Mouse (Mus musculus) lung, embryonic 14.5 days (tissue): ENCODE data around the gene Prnp. TPM values are rescaled to one million over a fixed set of nuclear protein-coding genes. Genes with fewer than 3 reads are reported as not detected.

ENCODE experiments used
- ATAC-seq: fragments of 200-750 bp; cut with Nextera tagmentation; 2 replicates; pipeline ENCODE4 v1.8.0; 2017; ENCODE audit warnings: mild to moderate bottlenecking, moderate TSS enrichment, moderate library complexity; ENCODE audit not compliant: insufficient read depth
- DNase-seq: peaks from one replicate; pipeline ENCODE4 v3.0.0-alpha.2; 2015
- H3K27ac ChIP-seq: fragments of 300-500 bp; sonication (generic); 2 replicates; pipeline ENCODE4 v1.5.1; 2014; ENCODE audit warnings: low read depth, mild to moderate bottlenecking, moderate library complexity
- H3K27me3 ChIP-seq: fragments of 300-500 bp; sonication (generic); 2 replicates; pipeline ENCODE4 v1.6.1; 2014; ENCODE audit warnings: low read length, control low read depth; ENCODE audit not compliant: insufficient read depth
- H3K36me3 ChIP-seq: fragments of 300-500 bp; sonication (generic); 2 replicates; pipeline ENCODE4 v1.6.1; 2014; ENCODE audit warnings: control low read depth; ENCODE audit not compliant: insufficient read depth
- H3K4me1 ChIP-seq: fragments of 300-500 bp; sonication (generic); 2 replicates; pipeline ENCODE4 v1.6.1; 2014; ENCODE audit warnings: antibody characterized with exemption, control low read depth; ENCODE audit not compliant: insufficient read depth
- H3K4me2 ChIP-seq: fragments of 300-500 bp; sonication (generic); 2 replicates; pipeline ENCODE4 v1.6.1; 2014; ENCODE audit warnings: mild to moderate bottlenecking
- H3K4me3 ChIP-seq: fragments of 300-500 bp; sonication (generic); 2 replicates; pipeline ENCODE4 v1.5.1; 2014; ENCODE audit warnings: low read depth, low read length
- H3K9ac ChIP-seq: fragments of 300-500 bp; sonication (generic); 2 replicates; pipeline ENCODE4 v1.6.1; 2014
- H3K9me3 ChIP-seq: fragments of 300-500 bp; sonication (generic); 2 replicates; pipeline ENCODE4 v1.6.1; 2016; ENCODE audit warnings: low read depth, low read length, control low read depth
- CTCF ChIP-seq: IDR thresholded peaks from 2 replicates; pipeline ENCODE4 v1.5.1; 2016; ENCODE audit warnings: antibody characterized with exemption, low read depth
- WGBS: fragments of 180-500 bp; shearing (Covaris S2); extraction: QIAGEN DNeasy Blood & Tissue Kit; methylation state at CpG from one replicate; pipeline ENCODE4 v1.1.7; 2014; 5-methylcytosine and 5-hydroxymethylcytosine counted together
- polyA plus RNA-seq: library from polyadenylated mRNA; unstranded; fragments of >200 nt; fragmentation: Nextera tagmentation; extraction: Ambion mirVana; gene quantifications from 2 replicates; pipeline ENCODE4 v1.2.1, GENCODE M21; 2014

Gene Prnp
- polyA plus RNA-seq, 1 experiment from 2014 or later: 32.8 TPM

DNA sequence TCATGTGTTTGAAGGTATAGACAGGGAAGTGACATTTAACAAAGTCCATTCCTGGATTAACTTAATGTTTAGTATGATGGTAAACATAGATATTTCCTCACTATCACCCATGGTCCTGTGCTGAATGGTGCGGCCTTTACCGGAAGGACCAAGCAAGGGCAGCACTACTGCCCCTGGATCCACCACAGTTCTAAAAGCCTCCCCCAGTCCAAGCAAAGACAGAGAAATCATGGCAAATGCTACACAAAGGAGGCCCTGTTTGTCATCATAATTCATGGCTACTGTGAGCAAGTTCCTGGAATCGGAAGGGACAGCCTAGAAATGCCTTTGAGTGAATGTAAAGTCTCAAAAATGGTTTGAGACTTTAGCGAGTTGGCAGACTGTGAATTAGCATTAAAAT, 13.7 kb upstream of the Prnp start:
- DNase-seq (no peak), ATAC-seq (no peak)
- 90% methylated on average over 4 of the region's 4 CpGs for WGBS
- no peaks in the 10 kb centered on the region for H3K9me3 ChIP-seq
- H3K27ac ChIP-seq: no peak overlapping the region
- no peak overlapping the region for H3K4me3 ChIP-seq
- no peaks in the 10 kb centered on the region for H3K36me3 ChIP-seq
- H3K4me1 ChIP-seq: no peaks in the 10 kb centered on the region
- no peak for TF ChIP-seq CTCF
- no peak overlapping the region for H3K9ac ChIP-seq
- H3K27me3 ChIP-seq: no peaks in the 10 kb centered on the region
- H3K4me2 ChIP-seq: no peak overlapping the region

- Histone ChIP-seq H3K4me2 (no peak overlapping the region), H3K4me1 (no peaks in the 10 kb centered on the region), H3K36me3 (no peaks in the 10 kb centered on the region), H3K9me3 (no peaks in the 10 kb centered on the region), H3K4me3 (no peak overlapping the region), H3K27me3 (no peaks in the 10 kb centered on the region), H3K27ac (no peak overlapping the region), H3K9ac (no peak overlapping the region)
- TF ChIP-seq CTCF: no peak
- DNase-seq (no peak), ATAC-seq (no peak)
- 84% methylated on average over 12 of the region's 12 CpGs for WGBS
Measured at GRCm38 (mm10) chr2:131897336-131898109, 12.2 kb upstream of the Prnp start.

DNA sequence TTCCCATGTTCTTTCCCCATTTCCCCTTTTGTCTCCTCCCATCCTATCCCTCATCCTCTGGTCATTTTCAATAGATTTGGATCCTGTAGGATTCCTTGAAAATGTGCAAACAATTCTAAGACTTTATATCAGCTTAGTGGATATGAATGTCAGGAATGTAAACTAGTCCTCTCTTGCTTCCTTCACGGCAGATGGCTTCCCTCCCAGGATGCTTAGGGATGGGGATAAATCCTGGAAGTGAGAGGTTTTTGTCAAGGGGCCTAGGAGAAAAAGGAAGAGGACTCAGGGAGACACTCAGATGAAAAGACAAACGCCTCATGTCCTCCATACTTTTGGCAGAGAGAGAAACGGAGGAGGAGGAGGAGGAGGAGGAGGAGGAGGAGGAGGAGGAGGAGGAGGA, 7.3 kb upstream of the Prnp start:
- Histone ChIP-seq H3K9me3 (no peaks in the 10 kb centered on the region), H3K4me2 (no peak overlapping the region), H3K27ac (no peak overlapping the region), H3K9ac (no peak overlapping the region), H3K4me3 (no peak overlapping the region), H3K4me1 (no peaks in the 10 kb centered on the region), H3K27me3 (no peaks in the 10 kb centered on the region), H3K36me3 (no peaks in the 10 kb centered on the region)
- ATAC-seq (peak; percentile 63; the same call in 1 of the 2 replicates), DNase-seq (peak; percentile 53)
- no peak for TF ChIP-seq CTCF
- WGBS: 16% methylated on average over 2 of the region's 3 CpGs

GRCm38 (mm10) chr2:131902867-131903266, 6.9 kb upstream of the Prnp start:
- Histone ChIP-seq H3K4me3 (no peak overlapping the region), H3K4me1 (no peaks in the 10 kb centered on the region), H3K27me3 (no peaks in the 10 kb centered on the region), H3K9me3 (no peaks in the 10 kb centered on the region), H3K36me3 (no peaks in the 10 kb centered on the region), H3K4me2 (no peak overlapping the region), H3K9ac (no peak overlapping the region), H3K27ac (peak overlapping the region; percentile 48)
- 36% methylated on average over 8 of the region's 8 CpGs for WGBS
- ATAC-seq (peak; percentile 57), DNase-seq (peak; percentile 50)
- no peak for TF ChIP-seq CTCF

GRCm38 (mm10) chr2:131905025-131905424, 4.7 kb upstream of the Prnp start:
- Histone ChIP-seq H3K9ac (no peak overlapping the region), H3K9me3 (no peaks in the 10 kb centered on the region), H3K36me3 (no peaks in the 10 kb centered on the region), H3K27ac (no peak overlapping the region), H3K4me3 (no peak overlapping the region), H3K27me3 (no peaks in the 10 kb centered on the region), H3K4me1 (no peaks in the 10 kb centered on the region), H3K4me2 (no peak overlapping the region)
- WGBS: 34% methylated on average over 5 of the region's 5 CpGs
- ATAC-seq (no peak), DNase-seq (no peak)
- no peak for TF ChIP-seq CTCF

GRCm38 (mm10) chr2:131905776-131906175, 4.0 kb upstream of the Prnp start:
- no peak for TF ChIP-seq CTCF
- H3K4me2 ChIP-seq: no peak overlapping the region
- no peaks in the 10 kb centered on the region for H3K36me3 ChIP-seq
- no peaks in the 10 kb centered on the region for H3K9me3 ChIP-seq
- H3K9ac ChIP-seq: no peak overlapping the region
- no peaks in the 10 kb centered on the region for H3K27me3 ChIP-seq
- no peaks in the 10 kb centered on the region for H3K4me1 ChIP-seq
- DNase-seq (no peak), ATAC-seq (no peak)
- 47% methylated on average over 6 of the region's 6 CpGs for WGBS
- H3K27ac ChIP-seq: no peak overlapping the region
- H3K4me3 ChIP-seq: no peak overlapping the region

- H3K4me2 ChIP-seq: no peak overlapping the region
- no peaks in the 10 kb centered on the region for H3K4me1 ChIP-seq
- H3K4me3 ChIP-seq: no peak overlapping the region
- no peaks in the 10 kb centered on the region for H3K9me3 ChIP-seq
- ATAC-seq (no peak), DNase-seq (no peak)
- H3K36me3 ChIP-seq: no peaks in the 10 kb centered on the region
- no peak for TF ChIP-seq CTCF
- no peaks in the 10 kb centered on the region for H3K27me3 ChIP-seq
- H3K9ac ChIP-seq: no peak overlapping the region
- WGBS: 85% methylated on average over 3 of the region's 3 CpGs
- H3K27ac ChIP-seq: no peak overlapping the region
Measured at GRCm38 (mm10) chr2:131906266-131906665, 3.5 kb upstream of the Prnp start.

GRCm38 (mm10) chr2:131906846-131907245, 2.9 kb upstream of the Prnp start:
- no peak overlapping the region for H3K4me3 ChIP-seq
- H3K4me1 ChIP-seq: no peaks in the 10 kb centered on the region
- TF ChIP-seq CTCF: no peak
- no peaks in the 10 kb centered on the region for H3K9me3 ChIP-seq
- H3K36me3 ChIP-seq: no peaks in the 10 kb centered on the region
- DNase-seq: peak; percentile 60
- no peak overlapping the region for H3K4me2 ChIP-seq
- H3K9ac ChIP-seq: no peak overlapping the region
- H3K27ac ChIP-seq: no peak overlapping the region
- WGBS: 75% methylated on average over 1 of the region's 1 CpGs
- no peaks in the 10 kb centered on the region for H3K27me3 ChIP-seq
- no peak for ATAC-seq
